Comparison of ENCODE assay signal across 7 mouse cellular contexts in genomic region chr8:128519366-128519765, GRCm38 (mm10).
A peak's percentile ranks its signal among the peaks of the same experiment; 100 is the strongest.
DNase-seq lines count a peak whose midpoint lies in the region; TF ChIP-seq lines count a peak whose summit lies in the region.

No protein-coding gene starts in this region.

- no peak for DNase-seq in lung, adult 2 months
- no peak for DNase-seq in lung, adult 18-20 months
- DNase-seq in T-cell, adult 2 months (ENCODE audit: low spot score): peak; percentile 27
- DNase-seq in heart, postnatal 14 days: peak; percentile 14 to 31
- DNase-seq in natural killer cell, adult 2 months (ENCODE audit: low spot score in 2 of 2): peak; percentile 53 to 57
- no peak for DNase-seq in left cerebral cortex, postnatal 25 days (ENCODE audit: low spot score in 2 of 2)
- DNase-seq in ovary, postnatal 36 days (ENCODE audit: low spot score): no peak

- intact Hi-C loops in heart, postnatal 14 days (cut with DNase I): loop anchor here (10.0 kb wide), 1 partner anchor 195 kb away; no protein-coding TSS in a partner anchor
- intact Hi-C loops in left cerebral cortex, postnatal 25 days (cut with DNase I): no loop called here

- 63% methylated on average over 1 of the region's 1 CpGs for WGBS in lung, adult 2 months

- no peaks in the 10 kb centered on the region for H3K4me1 ChIP-seq in lung, adult 2 months (ENCODE audit: control insufficient read depth, insufficient read depth, low read length)

- TF ChIP-seq CTCF in lung, adult 2 months (IDR thresholded peaks at IDR 0.05; ENCODE audit: insufficient read depth, low read length): peak; percentile 49

- no peak overlapping the region for H3K4me3 ChIP-seq in lung, adult 2 months (replicated peaks; ENCODE audit: extremely low read depth, low read depth, low read length)

- no peak for TF ChIP-seq POLR2A in lung, adult 2 months (IDR thresholded peaks at IDR 0.05; ENCODE audit: borderline replicate concordance, extremely low read depth, low read depth, low read length)

Comparison
In these comparisons a context has a peak if more than half of its experiments do, and no peak if none do; other contexts are left out.
1. DNase-seq: peak in T-cell, adult 2 months (single experiment), heart, postnatal 14 days (2 of 2) and natural killer cell, adult 2 months (2 of 2); none in lung, adult 2 months (single experiment), lung, adult 18-20 months (0 of 2), left cerebral cortex, postnatal 25 days (0 of 2) and ovary, postnatal 36 days (single experiment).